Mouse (Mus musculus): Measurements from ENCODE around the gene Spata48. TPM values are rescaled to one million over a fixed set of nuclear protein-coding genes. Genes with fewer than 3 reads are reported as not detected.

The Spata48 gene
- polyA plus RNA-seq (2012; rRNA removed): 0.20 and 2.1 TPM in 2 replicates
- polyA plus RNA-seq (2014; fragmentation: Nextera tagmentation; extraction: Ambion mirVana): 0.41 TPM in 1 of 2 replicates, not detected in the other

DNA sequence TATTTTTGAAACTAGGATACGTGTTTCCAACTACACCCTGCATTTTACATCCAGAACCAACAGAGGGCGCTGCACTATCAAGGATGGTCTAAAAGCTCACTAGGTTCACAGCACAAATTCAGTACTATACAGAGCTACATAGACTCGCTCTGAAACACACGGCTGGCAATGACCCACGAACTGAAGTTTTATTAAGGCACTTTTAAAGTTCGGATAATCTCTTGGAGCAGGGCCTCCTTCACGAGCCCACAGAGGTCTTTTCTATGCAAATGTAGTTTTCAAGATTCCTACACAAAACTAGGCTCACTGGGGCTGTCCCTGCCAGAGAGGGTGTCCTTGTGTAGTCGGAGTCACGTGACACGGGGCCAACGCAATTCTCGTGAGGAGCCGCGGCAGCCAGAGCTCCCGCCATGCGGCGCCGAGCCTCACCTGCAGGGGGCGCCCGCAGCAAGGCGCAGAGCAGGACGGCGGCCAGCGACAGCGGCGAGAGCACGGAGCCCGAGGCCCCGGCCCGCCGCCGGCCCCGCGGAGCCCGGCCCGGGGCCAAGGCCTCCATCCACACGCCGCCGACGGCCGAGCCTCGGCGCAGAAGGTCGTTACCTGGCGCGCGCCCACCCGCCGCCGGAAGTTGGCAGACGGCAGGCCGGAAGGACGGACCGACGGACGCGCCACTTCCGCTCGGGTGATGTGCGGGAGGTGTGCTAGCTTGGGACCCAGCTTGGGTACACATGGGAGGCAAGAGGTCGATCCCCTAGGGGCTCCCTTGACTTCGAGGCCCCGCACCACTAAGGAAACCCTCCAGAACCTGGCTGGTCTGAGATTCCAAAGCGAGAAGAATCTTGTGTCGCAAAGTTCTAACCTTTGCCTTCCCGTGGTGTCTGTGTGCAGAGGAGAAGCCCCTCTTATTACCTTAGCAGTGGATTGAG, at the start of gene Spata48, which contains the start of gene Zpbp:
Spata48 (plus strand) TSS at position 460 of the 926 bp plus-strand sequence.
Zpbp (minus strand) TSS at position 774 of the 926 bp plus-strand sequence.
- Histone ChIP-seq H3K4me3 (ENCODE audit: insufficient read depth in 1 of 2, low read depth in 2 of 2, low read length in 2 of 2) (peak within 1 kb of the TSS; percentile 79 to 93), H3K4me2 (ENCODE audit: low read depth) (peak within 1 kb of the TSS; percentile 80), H3K27me3 (ENCODE audit: control insufficient read depth, insufficient read depth, low read length) (no peaks in the 10 kb centered on the region), H3K9ac (replicated peaks) (peak within 1 kb of the TSS; percentile 83), H3K9me3 (ENCODE audit: control insufficient read depth, low read length) (no peaks in the 10 kb centered on the region), H3K4me1 (replicated peaks; ENCODE audit: control insufficient read depth in 2 of 2, insufficient read depth in 2 of 2, low read length in 1 of 2) (peaks cover 0 to 5% of the 10 kb centered on the region in 2 experiments; a peak in 2 of 4 replicates), H3K27ac (peak within 1 kb of the TSS; percentile 56), H3K36me3 (replicated peaks; ENCODE audit: control insufficient read depth, insufficient read depth, low read depth) (no peaks in the 10 kb centered on the region)
- TF ChIP-seq CTCF (IDR thresholded peaks at IDR 0.05; ENCODE audit: low read depth) (peak; percentile 77), EP300 (IDR thresholded peaks at IDR 0.05; ENCODE audit: low read depth) (no peak; the same call in 1 of the 2 replicates)
- WGBS (ENCODE audit: insufficient replicate concordance): 2% methylated on average over 66 of the region's 66 CpGs
- DNase-seq (ENCODE audit: low read depth in 3 of 3, low spot score in 3 of 3) (peak; percentile 86 to 90 (median 87)), ATAC-seq (ENCODE audit: insufficient read depth) (peak; percentile 97)

GRCm38 (mm10) chr11:11414188-11414587, 47.7 kb upstream of the Spata48 start:
- no peak overlapping the region for H3K4me3 ChIP-seq (ENCODE audit: insufficient read depth in 1 of 2, low read depth in 2 of 2, low read length in 2 of 2)
- no peak overlapping the region for H3K27ac ChIP-seq
- no peak for ATAC-seq (ENCODE audit: insufficient read depth)
- no peak for DNase-seq (ENCODE audit: low read depth in 3 of 3, low spot score in 3 of 3)
- no peaks in the 10 kb centered on the region for H3K9me3 ChIP-seq (ENCODE audit: control insufficient read depth, low read length)
- TF ChIP-seq CTCF (IDR thresholded peaks at IDR 0.05; ENCODE audit: low read depth) (no peak), EP300 (IDR thresholded peaks at IDR 0.05; ENCODE audit: low read depth) (no peak)
- H3K9ac ChIP-seq (replicated peaks): no peak overlapping the region
- H3K4me2 ChIP-seq (ENCODE audit: low read depth): no peak overlapping the region
- no peaks in the 10 kb centered on the region for H3K4me1 ChIP-seq (replicated peaks; ENCODE audit: control insufficient read depth in 2 of 2, insufficient read depth in 2 of 2, low read length in 1 of 2)
- H3K27me3 ChIP-seq (ENCODE audit: control insufficient read depth, insufficient read depth, low read length): no peaks in the 10 kb centered on the region
- H3K36me3 ChIP-seq (replicated peaks; ENCODE audit: control insufficient read depth, insufficient read depth, low read depth): no peaks in the 10 kb centered on the region
- 44% methylated on average over 5 of the region's 5 CpGs for WGBS (ENCODE audit: insufficient replicate concordance)

DNA sequence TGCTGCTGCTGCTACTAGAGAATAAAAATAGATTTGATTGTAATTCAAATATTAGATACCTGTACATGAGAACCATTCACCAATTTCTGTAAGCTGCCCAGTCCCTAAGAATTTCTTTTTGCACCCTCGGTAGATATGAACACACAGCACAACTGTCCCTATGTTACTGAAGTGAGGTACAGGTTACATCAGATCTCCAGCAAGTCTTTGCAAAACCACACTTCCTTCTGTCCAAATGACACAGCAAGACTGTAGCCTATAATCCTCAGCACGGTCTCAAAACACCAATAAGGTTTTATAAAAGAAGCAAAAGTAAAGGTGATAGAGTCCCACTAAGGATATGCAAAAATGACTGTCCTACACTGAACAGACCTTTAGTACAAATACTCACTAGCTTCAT, 44.5 kb upstream of the Spata48 start:
- WGBS (ENCODE audit: insufficient replicate concordance): 24% methylated on average over 2 of the region's 2 CpGs
- no peaks in the 10 kb centered on the region for H3K36me3 ChIP-seq (replicated peaks; ENCODE audit: control insufficient read depth, insufficient read depth, low read depth)
- ATAC-seq (ENCODE audit: insufficient read depth) (no peak), DNase-seq (ENCODE audit: low read depth in 3 of 3, low spot score in 3 of 3) (no peak)
- H3K9ac ChIP-seq (replicated peaks): no peak overlapping the region
- no peaks in the 10 kb centered on the region for H3K9me3 ChIP-seq (ENCODE audit: control insufficient read depth, low read length)
- no peak overlapping the region for H3K4me3 ChIP-seq (ENCODE audit: insufficient read depth in 1 of 2, low read depth in 2 of 2, low read length in 2 of 2)
- no peak overlapping the region for H3K4me2 ChIP-seq (ENCODE audit: low read depth)
- H3K27me3 ChIP-seq (ENCODE audit: control insufficient read depth, insufficient read depth, low read length): no peaks in the 10 kb centered on the region
- H3K4me1 ChIP-seq (replicated peaks; ENCODE audit: control insufficient read depth in 2 of 2, insufficient read depth in 2 of 2, low read length in 1 of 2): no peaks in the 10 kb centered on the region
- no peak overlapping the region for H3K27ac ChIP-seq
- no peak for TF ChIP-seq CTCF (IDR thresholded peaks at IDR 0.05; ENCODE audit: low read depth)
- TF ChIP-seq EP300 (IDR thresholded peaks at IDR 0.05; ENCODE audit: low read depth): no peak

DNA sequence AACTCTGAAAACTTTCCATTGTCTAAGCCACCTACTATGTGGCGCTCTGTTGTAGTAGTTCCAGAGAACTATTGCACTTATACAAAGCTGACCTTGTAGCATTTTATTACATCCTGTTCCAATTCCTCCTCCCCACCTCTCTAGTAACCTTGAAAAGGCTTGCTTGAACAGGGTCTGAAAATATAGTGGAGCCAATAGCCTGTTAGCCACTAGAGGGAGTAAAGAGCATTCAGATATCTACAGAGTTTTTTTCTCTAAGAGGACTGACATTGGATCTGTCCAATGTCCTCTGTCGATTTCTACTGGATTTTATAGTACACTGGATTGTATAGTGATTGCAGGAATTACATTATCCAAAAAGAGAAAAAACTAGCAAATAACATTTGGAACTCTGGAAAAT, 6.9 kb upstream of the Spata48 start:
- Histone ChIP-seq H3K9ac (replicated peaks) (no peak overlapping the region), H3K4me2 (ENCODE audit: low read depth) (no peak overlapping the region), H3K4me1 (replicated peaks; ENCODE audit: control insufficient read depth in 2 of 2, insufficient read depth in 2 of 2, low read length in 1 of 2) (no peaks in the 10 kb centered on the region), H3K36me3 (replicated peaks; ENCODE audit: control insufficient read depth, insufficient read depth, low read depth) (no peaks in the 10 kb centered on the region), H3K4me3 (ENCODE audit: insufficient read depth in 1 of 2, low read depth in 2 of 2, low read length in 2 of 2) (no peak overlapping the region), H3K27me3 (ENCODE audit: control insufficient read depth, insufficient read depth, low read length) (no peaks in the 10 kb centered on the region), H3K27ac (no peak overlapping the region), H3K9me3 (ENCODE audit: control insufficient read depth, low read length) (no peaks in the 10 kb centered on the region)
- TF ChIP-seq EP300 (IDR thresholded peaks at IDR 0.05; ENCODE audit: low read depth) (no peak), CTCF (IDR thresholded peaks at IDR 0.05; ENCODE audit: low read depth) (peak; percentile 52; the same call in 1 of the 2 replicates)
- DNase-seq (ENCODE audit: low read depth in 3 of 3, low spot score in 3 of 3) (peak in 1 of 3 experiments; percentile 6), ATAC-seq (ENCODE audit: insufficient read depth) (no peak)
- 19% methylated on average over 2 of the region's 2 CpGs for WGBS (ENCODE audit: insufficient replicate concordance)

DNA sequence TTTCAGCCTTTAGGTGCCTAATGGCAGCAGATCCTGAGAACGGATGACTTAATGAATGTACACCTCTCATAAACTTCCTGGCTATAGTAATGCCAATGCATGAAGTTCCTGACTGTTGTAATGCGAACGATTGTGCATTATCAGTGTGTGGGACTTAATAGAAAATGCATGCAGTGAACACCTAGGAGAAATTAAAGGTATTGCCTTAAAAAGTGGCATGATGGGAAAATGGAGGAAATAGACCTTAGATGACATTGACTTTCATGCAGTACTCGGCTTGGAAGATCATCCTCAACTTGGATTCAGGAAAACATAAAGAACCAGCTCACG, 632 bp downstream of the Spata48 start:
- DNase-seq (ENCODE audit: low read depth in 3 of 3, low spot score in 3 of 3): peak in 1 of 3 experiments; percentile 3
- WGBS (ENCODE audit: insufficient replicate concordance): 58% methylated on average over 5 of the region's 5 CpGs
- no peaks in the 10 kb centered on the region for H3K36me3 ChIP-seq (replicated peaks; ENCODE audit: control insufficient read depth, insufficient read depth, low read depth)
- H3K27ac ChIP-seq: no peak overlapping the region
- H3K9ac ChIP-seq (replicated peaks): peak overlapping the region; percentile 83
- H3K4me2 ChIP-seq (ENCODE audit: low read depth): peak overlapping the region; percentile 80
- no peak for ATAC-seq (ENCODE audit: insufficient read depth)
- H3K27me3 ChIP-seq (ENCODE audit: control insufficient read depth, insufficient read depth, low read length): no peaks in the 10 kb centered on the region
- no peak for TF ChIP-seq CTCF (IDR thresholded peaks at IDR 0.05; ENCODE audit: low read depth)
- TF ChIP-seq EP300 (IDR thresholded peaks at IDR 0.05; ENCODE audit: low read depth): no peak
- peaks cover 0 to 5% of the 10 kb centered on the region in 2 experiments; a peak in 2 of 4 replicates for H3K4me1 ChIP-seq (replicated peaks; ENCODE audit: control insufficient read depth in 2 of 2, insufficient read depth in 2 of 2, low read length in 1 of 2)
- H3K9me3 ChIP-seq (ENCODE audit: control insufficient read depth, low read length): no peaks in the 10 kb centered on the region
- H3K4me3 ChIP-seq (ENCODE audit: insufficient read depth in 1 of 2, low read depth in 2 of 2, low read length in 2 of 2): peak overlapping the region; percentile 79 to 93

Measured in liver, embryonic 14.5 days (tissue).